Mouse (Mus musculus) liver, adult 10 weeks (tissue): ENCODE results near the gene Scin. TPM values are rescaled to one million over a fixed set of nuclear protein-coding genes. Genes with fewer than 3 reads are reported as not detected.

ENCODE experiments used
- polyA plus RNA-seq: library from polyadenylated mRNA; stranded (reverse); fragments of 350-450 nt; fragmentation: Illumina TruSeq; extraction: RNeasy Lipid Tissue Mini Kit (QIAGEN cat#74804); gene quantifications from one replicate; pipeline ENCODE4 v1.2.3, GENCODE M21; 2014; ENCODE audit warnings: low read depth, low replicate concordance

Gene Scin
- polyA plus RNA-seq: not detected

GRCm38 (mm10) chr12:40133573-40134271 is at the start of gene Scin:
TSS of gene Scin (minus strand) at chr12:40134228.

GRCm38 (mm10) chr12:40037876-40038463 is 96.1 kb downstream of the Scin start, which contains the start of gene Arl4a:
TSS of gene Arl4a (minus strand) at chr12:40038025.

Other genes with a start within 250 kb of the Scin start
- 105 TPM for gene Arl4a, start 96.2 kb downstream of the Scin start, polyA plus RNA-seq
- gene Lsmem1, start 65.3 kb upstream of the Scin start, polyA plus RNA-seq: not detected
- gene Ifrd1, start 114.3 kb upstream of the Scin start, polyA plus RNA-seq: 68.0 TPM